Mouse (Mus musculus) G1E-ER4 (cell line): ENCODE results near the gene Slc38a10. TPM values are rescaled to one million over a fixed set of nuclear protein-coding genes. Genes with fewer than 3 reads are reported as not detected.

Source experiments
- GATA1 ChIP-seq: IDR thresholded peaks from one replicate; pipeline ENCODE4 v1.8.0; 2012; ENCODE audit warnings: low read length, inconsistent platforms
- polyA plus RNA-seq: library from polyadenylated mRNA; stranded (reverse); fragments of >175 nt; gene quantifications from 2 replicates; pipeline ENCODE4 v1.2.3, GENCODE M21; 2012

Gene Slc38a10
- polyA plus RNA-seq, 1 experiment = 113 TPM

- TF ChIP-seq GATA1 = no peak
These were observed 83.3 kb downstream of the Slc38a10 start for GRCm38 (mm10) chr11:120067834-120068233.

- no peak for TF ChIP-seq GATA1
These were observed 85.9 kb downstream of the Slc38a10 start for GRCm38 (mm10) chr11:120065291-120065690.

- no peak for TF ChIP-seq GATA1
These were observed 86.5 kb downstream of the Slc38a10 start for GRCm38 (mm10) chr11:120064668-120065040.

GRCm38 (mm10) chr11:120064006-120064667 is 87.0 kb downstream of the Slc38a10 start:
- no peak for TF ChIP-seq GATA1

- TF ChIP-seq GATA1 = no peak
These were observed 87.8 kb downstream of the Slc38a10 start for GRCm38 (mm10) chr11:120063326-120063725.

GRCm38 (mm10) chr11:120060634-120061033 is 90.5 kb downstream of the Slc38a10 start:
- TF ChIP-seq GATA1 = no peak

- no peak for TF ChIP-seq GATA1
These were observed 95.0 kb downstream of the Slc38a10 start for GRCm38 (mm10) chr11:120055953-120056732.

Other genes starting within 250 kb of the Slc38a10 start
- gene Chmp6, start 237.9 kb downstream of the Slc38a10 start, polyA plus RNA-seq = 70.4 and 86.6 TPM in 2 replicates
- gene Baiap2, start 208.6 kb downstream of the Slc38a10 start, polyA plus RNA-seq = 8.9 and 9.1 TPM in 2 replicates
- gene Aatk, start 104.2 kb downstream of the Slc38a10 start, polyA plus RNA-seq = not detected in 2 replicates
- 27.4 and 34.7 TPM in 2 replicates for gene Cep131, start 64.5 kb downstream of the Slc38a10 start, polyA plus RNA-seq
- 21.8 and 22.2 TPM in 2 replicates for gene Tepsin, start 52.6 kb downstream of the Slc38a10 start, polyA plus RNA-seq
- 94.4 and 129 TPM in 2 replicates for gene Ndufaf8, start 52.4 kb downstream of the Slc38a10 start, polyA plus RNA-seq
- gene Bahcc1, start 81.6 kb upstream of the Slc38a10 start, polyA plus RNA-seq = 0.12 TPM in 2 replicates
- gene Actg1, start 197.2 kb upstream of the Slc38a10 start, polyA plus RNA-seq = 103 and 191 TPM in 2 replicates
- gene Fscn2, start 210.2 kb upstream of the Slc38a10 start, polyA plus RNA-seq = not detected in 2 replicates
- gene Faap100, start 227.4 kb upstream of the Slc38a10 start, polyA plus RNA-seq = 28.1 and 30.6 TPM in 2 replicates